Comparison of ENCODE assay signal across 9 mouse cellular contexts in the genomic region with DNA sequence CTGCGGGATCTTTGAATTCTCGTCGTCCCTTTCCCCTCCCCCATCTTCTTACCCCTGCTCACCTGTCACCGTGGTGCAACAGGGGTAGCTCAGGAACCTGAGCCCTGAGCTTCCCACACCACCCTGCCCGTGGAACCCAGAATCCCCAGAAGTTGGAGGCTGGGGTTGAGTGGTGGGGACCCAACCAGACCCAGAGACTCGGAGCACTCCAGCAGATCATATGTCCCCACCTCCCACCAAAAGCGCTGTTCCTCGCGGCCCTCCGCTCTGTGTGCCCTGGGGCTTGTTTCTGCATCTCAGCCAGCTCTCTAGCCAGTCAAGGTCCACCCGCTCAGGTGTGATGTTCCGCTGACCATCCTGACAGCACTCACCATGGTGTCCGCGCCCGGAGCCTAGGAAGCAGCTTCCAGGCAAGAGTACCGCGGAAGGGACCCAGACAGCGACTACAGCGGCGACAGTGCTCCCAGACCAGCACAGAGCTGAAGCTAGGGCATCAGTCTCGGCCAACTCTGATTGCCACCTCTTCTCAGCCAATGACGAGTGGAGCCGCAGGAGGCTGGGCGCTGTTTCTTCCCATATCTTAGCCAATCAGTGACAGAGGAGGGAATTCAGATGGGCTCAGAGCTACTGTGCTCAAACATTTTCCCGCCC. TPM values are rescaled to one million over a fixed set of nuclear protein-coding genes. Genes with fewer than 3 reads are reported as not detected.
DNase-seq lines count a peak whose midpoint lies in the region; ATAC-seq and TF ChIP-seq lines count a peak whose summit lies in the region.
"Had no signal": no experiment of that assay in that cellular context is flagged by ENCODE, and none has a peak within 500 bp of the region (broad histone marks: within the 10 kb centered on the region; RNA-seq: fewer than 3 reads in every experiment).

A gene (minus strand): TSS at position 489 of the 651 bp plus-strand sequence.

- no peaks in the 10 kb centered on the region for H3K36me3 ChIP-seq in liver, embryonic 15.5 days (replicated peaks)
- H3K36me3 ChIP-seq in neural tube, embryonic 12.5 days = no peaks in the 10 kb centered on the region

- H3K27ac ChIP-seq in cerebellum, adult 2 months (ENCODE audit: insufficient read depth, low read length) = peak within 1 kb of the TSS; percentile 20
- 0 out of 2 replicates have a peak within 1 kb of the TSS, but pooled peaks have one; percentile 19 for H3K27ac ChIP-seq in liver, embryonic 15.5 days (replicated peaks)
- H3K27ac ChIP-seq in neural tube, embryonic 12.5 days = no peak within 1 kb of the TSS

- H3K4me2 ChIP-seq in liver, embryonic 15.5 days = peak within 1 kb of the TSS; percentile 39
- H3K4me2 ChIP-seq in neural tube, embryonic 12.5 days (replicated peaks) = peak within 1 kb of the TSS; percentile 95

- WGBS in cerebellum, adult 2 months = under 1% methylated on average over 25 of the region's 25 CpGs
- 1% methylated on average over 25 of the region's 25 CpGs for WGBS in liver, embryonic 15.5 days (ENCODE audit: insufficient replicate concordance)
- WGBS in neural tube, embryonic 12.5 days = under 1% methylated on average over 25 of the region's 25 CpGs

- H3K4me3 ChIP-seq in cerebellum, adult 2 months (replicated peaks; ENCODE audit: insufficient read depth, low read depth, low read length) = peak within 1 kb of the TSS; percentile 66
- H3K4me3 ChIP-seq in liver, embryonic 15.5 days (replicated peaks) = peak within 1 kb of the TSS; percentile 32
- peak within 1 kb of the TSS; percentile 50 for H3K4me3 ChIP-seq in neural tube, embryonic 12.5 days

- TF ChIP-seq POLR2A in cerebellum, adult 2 months (IDR thresholded peaks at IDR 0.05; ENCODE audit: borderline replicate concordance, insufficient read depth, low read length) = peak; percentile 82

- H3K9ac ChIP-seq in liver, embryonic 15.5 days = no peak within 1 kb of the TSS
- peak within 1 kb of the TSS; percentile 58 for H3K9ac ChIP-seq in neural tube, embryonic 12.5 days

- ATAC-seq in frontal cortex, adult (ENCODE audit: low TSS enrichment) = peak; percentile 97
- peak; percentile 61 for ATAC-seq in liver, embryonic 15.5 days (ENCODE audit: insufficient read depth)
- ATAC-seq in neural tube, embryonic 12.5 days (ENCODE audit: low FRiP score, low read depth) = peak; percentile 99
- ATAC-seq: Patski had no signal

- H3K9me3 ChIP-seq in liver, embryonic 15.5 days (replicated peaks) = no peaks in the 10 kb centered on the region
- no peaks in the 10 kb centered on the region for H3K9me3 ChIP-seq in neural tube, embryonic 12.5 days

- no peak for TF ChIP-seq CTCF in cerebellum, adult 2 months (IDR thresholded peaks at IDR 0.05; ENCODE audit: borderline replicate concordance, insufficient read depth, low read depth, low read length)

- peak; percentile 82 for DNase-seq in ES-CJ7 (ENCODE audit: low read depth, low spot score)
- DNase-seq in cerebellum, adult 2 months = peak; percentile 88 to 93
- DNase-seq in heart, postnatal 4 days = peak; percentile 76
- peak; percentile 88 for DNase-seq in layer of hippocampus, adult 11-12 months (ENCODE audit: low spot score)
- DNase-seq in testis, postnatal 10 days (ENCODE audit: low spot score) = peak; percentile 62

- H3K27me3 ChIP-seq in cerebellum, adult 2 months (ENCODE audit: control insufficient read depth, insufficient read depth, low read length) = no peaks in the 10 kb centered on the region
- H3K27me3 ChIP-seq in liver, embryonic 15.5 days = peaks cover 28% of the 10 kb centered on the region
- H3K27me3 ChIP-seq in neural tube, embryonic 12.5 days (replicated peaks) = no peaks in the 10 kb centered on the region; the same call in 1 of the 2 replicates

- no peaks in the 10 kb centered on the region for H3K4me1 ChIP-seq in cerebellum, adult 2 months (ENCODE audit: control insufficient read depth, insufficient read depth, low read length)
- H3K4me1 ChIP-seq in liver, embryonic 15.5 days (replicated peaks) = no peaks in the 10 kb centered on the region; the same call in 1 of the 2 replicates
- peaks cover 7% of the 10 kb centered on the region for H3K4me1 ChIP-seq in neural tube, embryonic 12.5 days

RNA-seq across cellular contexts. Expression of the gene that starts here (rescaled TPM):
- 51.7 and 58.1 TPM in 2 replicates for polyA plus RNA-seq in cerebellum, adult 2 months (2012; rRNA removed)
- 10 to 100 TPM; 24.1 to 24.7 TPM for total RNA-seq in heart, postnatal 4 days (2021)
- polyA plus RNA-seq in liver, embryonic 15.5 days (2015; fragmentation: Nextera tagmentation; extraction: Ambion mirVana) = 6.4 and 6.7 TPM in 2 replicates
- polyA plus RNA-seq in neural tube, embryonic 12.5 days (2016; fragmentation: Nextera tagmentation; extraction: Ambion mirVana) = 10.8 and 12.4 TPM in 2 replicates
- polyA plus RNA-seq: Patski had no signal
